Comparison of ENCODE assay signal across 9 mouse cellular contexts in genomic region chr13:83064727-83065126, GRCm38 (mm10).
DNase-seq lines count a peak whose midpoint lies in the region; ATAC-seq and TF ChIP-seq lines count a peak whose summit lies in the region.
"Had no signal": no experiment of that assay in that cellular context is flagged by ENCODE, and none has a peak within 500 bp of the region (broad histone marks: within the 10 kb centered on the region; RNA-seq: fewer than 3 reads in every experiment).

No protein-coding gene starts in this region.

- H3K36me3 ChIP-seq in heart, embryonic 12.5 days = no peaks in the 10 kb centered on the region
- H3K36me3 ChIP-seq: forebrain, embryonic 15.5 days had no signal

- TF ChIP-seq CTCF in bone marrow macrophage, adult 2 months (IDR thresholded peaks at IDR 0.05; ENCODE audit: low read depth, low read length) = no peak

- no peaks in the 10 kb centered on the region for H3K4me1 ChIP-seq in heart, embryonic 12.5 days (replicated peaks)
- H3K4me1 ChIP-seq in bone marrow macrophage, adult 2 months (ENCODE audit: control insufficient read depth, insufficient read depth, low read length) = peaks cover 18% of the 10 kb centered on the region
- H3K4me1 ChIP-seq: forebrain, embryonic 15.5 days had no signal

- H3K9ac ChIP-seq in heart, embryonic 12.5 days = no peak overlapping the region
- H3K9ac ChIP-seq: forebrain, embryonic 15.5 days had no signal

- no peak overlapping the region for H3K4me2 ChIP-seq in heart, embryonic 12.5 days
- H3K4me2 ChIP-seq: forebrain, embryonic 15.5 days had no signal

- no peak for TF ChIP-seq POLR2A in bone marrow macrophage, adult 2 months (IDR thresholded peaks at IDR 0.05; ENCODE audit: borderline replicate concordance, low read depth, low read length)

- DNase-seq in heart, adult 18-20 months = peak; percentile 73 to 74
- peak; percentile 66 for DNase-seq in 416B (ENCODE audit: low read depth)
- peak; percentile 17 to 27 for DNase-seq in lung, adult 18-20 months
- no peak for DNase-seq in urinary bladder, postnatal 25 days (ENCODE audit: low spot score)
- no peak for DNase-seq in natural killer cell, adult 2 months (ENCODE audit: low spot score in 2 of 2)
- no peak for DNase-seq in T-cell, adult 2 months (ENCODE audit: low spot score)

- H3K4me3 ChIP-seq in heart, embryonic 12.5 days = no peak overlapping the region
- no peak overlapping the region for H3K4me3 ChIP-seq in bone marrow macrophage, adult 2 months (ENCODE audit: insufficient read depth, low read length)
- H3K4me3 ChIP-seq: forebrain, embryonic 15.5 days had no signal

- H3K27me3 ChIP-seq in heart, embryonic 12.5 days (replicated peaks) = no peaks in the 10 kb centered on the region
- H3K27me3 ChIP-seq: forebrain, embryonic 15.5 days had no signal

- WGBS in heart, embryonic 12.5 days = 64% methylated on average over 5 of the region's 5 CpGs

- H3K9me3 ChIP-seq in heart, embryonic 12.5 days (replicated peaks) = no peaks in the 10 kb centered on the region
- H3K9me3 ChIP-seq: forebrain, embryonic 15.5 days had no signal

- ATAC-seq in heart, embryonic 12.5 days (ENCODE audit: insufficient number of reproducible peaks, low FRiP score) = no peak
- ATAC-seq: forebrain, embryonic 15.5 days had no signal

- no peak overlapping the region for H3K27ac ChIP-seq in heart, embryonic 12.5 days (ENCODE audit: poor library complexity, severe bottlenecking)
- peak overlapping the region; percentile 95 for H3K27ac ChIP-seq in bone marrow macrophage, adult 2 months (ENCODE audit: insufficient read depth, low read depth, low read length)
- H3K27ac ChIP-seq: forebrain, embryonic 15.5 days had no signal

Comparison
In these comparisons a context has a peak if more than half of its experiments do, and no peak if none do; other contexts are left out.
1. DNase-seq: peak in heart, adult 18-20 months (2 of 2), 416B (single experiment) and lung, adult 18-20 months (2 of 2); none in urinary bladder, postnatal 25 days (single experiment), natural killer cell, adult 2 months (0 of 2) and T-cell, adult 2 months (single experiment).